Mouse (Mus musculus): Measurements from ENCODE around the gene Hdgfl3. TPM values are rescaled to one million over a fixed set of nuclear protein-coding genes. Genes with fewer than 3 reads are reported as not detected.

Gene Hdgfl3
- polyA plus RNA-seq, 1 experiment from 2014 or later = 14.4 TPM

DNA sequence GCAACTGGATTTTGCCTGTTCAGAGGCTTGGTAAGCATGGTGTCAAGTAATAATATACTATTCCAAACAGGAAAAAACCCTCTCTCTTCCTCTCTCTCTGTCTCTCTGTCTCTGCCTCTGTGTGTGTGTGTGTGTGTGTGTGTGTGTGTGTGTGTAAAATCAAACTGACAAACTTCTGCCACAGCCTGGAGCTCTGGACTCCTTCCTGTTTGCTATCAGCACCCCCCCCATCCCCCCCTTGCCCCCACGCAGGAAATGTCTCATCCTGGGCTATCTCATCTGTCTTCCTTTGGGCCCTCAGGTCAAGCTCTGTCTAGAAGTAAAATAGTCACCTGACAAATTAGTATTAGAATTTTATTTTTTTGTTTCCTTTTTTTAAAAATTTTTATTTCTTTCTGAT, 60.5 kb downstream of the Hdgfl3 start:
- Histone ChIP-seq H3K27me3 (ENCODE audit: insufficient read depth, low read length) (no peaks in the 10 kb centered on the region), H3K9ac (no peak overlapping the region), H3K4me1 (ENCODE audit: insufficient read depth) (0 out of 2 replicates have a peak, but pooled peaks cover 3% of the 10 kb centered on the region), H3K4me2 (no peak overlapping the region), H3K27ac (ENCODE audit: low read depth) (no peak overlapping the region), H3K9me3 (ENCODE audit: low read depth, low read length) (no peaks in the 10 kb centered on the region), H3K36me3 (ENCODE audit: insufficient read depth) (no peaks in the 10 kb centered on the region), H3K4me3 (ENCODE audit: low read depth, low read length) (no peak overlapping the region)
- WGBS = 15% methylated on average over 1 of the region's 1 CpGs
- TF ChIP-seq CTCF (IDR thresholded peaks at IDR 0.05; ENCODE audit: low read depth) = no peak
- DNase-seq (no peak), ATAC-seq (ENCODE audit: insufficient read depth) (no peak)

DNA sequence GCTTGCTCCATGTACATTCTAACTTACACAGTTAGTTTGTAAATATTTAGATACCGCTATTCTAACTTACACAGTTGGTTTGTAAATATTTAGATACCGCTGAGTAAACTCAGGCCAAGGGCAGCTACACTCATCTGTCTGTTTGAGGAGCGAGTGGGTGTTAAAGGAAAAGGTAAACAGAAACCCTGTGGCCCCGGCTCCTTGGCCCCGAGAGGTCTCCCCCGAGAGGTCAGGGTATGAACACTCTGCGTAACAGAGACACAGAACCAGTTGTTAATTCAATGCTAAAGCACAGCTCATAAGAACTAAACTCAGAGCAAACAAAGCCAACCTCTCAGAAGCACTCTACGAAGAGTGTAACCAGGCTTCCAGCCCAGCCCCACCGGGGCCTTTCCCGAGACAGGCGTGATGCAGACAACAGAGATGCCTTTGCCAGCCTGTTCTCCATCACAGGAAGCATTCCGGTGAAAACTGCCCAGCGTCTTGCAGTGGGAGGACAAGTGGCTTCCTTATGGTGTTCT, 61.7 kb downstream of the Hdgfl3 start:
- DNase-seq = peak; percentile 67
- Histone ChIP-seq H3K4me1 (ENCODE audit: insufficient read depth) (0 out of 2 replicates have a peak, but pooled peaks cover 3% of the 10 kb centered on the region), H3K27me3 (ENCODE audit: insufficient read depth, low read length) (no peaks in the 10 kb centered on the region), H3K9ac (no peak overlapping the region), H3K4me3 (ENCODE audit: low read depth, low read length) (no peak overlapping the region), H3K27ac (ENCODE audit: low read depth) (no peak overlapping the region), H3K9me3 (ENCODE audit: low read depth, low read length) (no peaks in the 10 kb centered on the region), H3K36me3 (ENCODE audit: insufficient read depth) (no peaks in the 10 kb centered on the region), H3K4me2 (no peak overlapping the region)
- peak; percentile 81 for ATAC-seq (ENCODE audit: insufficient read depth)
- TF ChIP-seq CTCF (IDR thresholded peaks at IDR 0.05; ENCODE audit: low read depth) = no peak
- WGBS = 25% methylated on average over 13 of the region's 13 CpGs

DNA sequence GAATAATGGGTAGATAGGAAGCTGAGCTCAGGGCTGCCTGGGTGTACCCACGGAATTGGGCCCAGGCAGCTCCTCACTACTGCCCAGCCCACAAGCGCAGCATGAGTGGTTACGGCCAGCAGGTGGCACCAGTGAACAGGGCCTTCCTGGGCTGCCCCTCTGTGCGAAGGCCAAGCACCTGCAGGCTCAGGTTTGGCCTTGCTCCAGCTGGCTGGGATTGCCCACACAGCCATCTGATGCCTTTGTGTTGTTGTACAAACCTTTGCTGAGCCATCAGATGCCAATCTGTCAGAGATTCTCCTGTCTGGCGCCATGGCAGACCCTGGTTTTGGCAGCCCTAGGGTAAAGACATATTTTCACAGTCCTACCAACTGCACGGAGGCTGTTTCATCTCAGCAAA, 66.1 kb downstream of the Hdgfl3 start:
- 28% methylated on average over 6 of the region's 6 CpGs for WGBS
- Histone ChIP-seq H3K4me1 (ENCODE audit: insufficient read depth) (no peaks in the 10 kb centered on the region), H3K4me2 (no peak overlapping the region), H3K9ac (no peak overlapping the region), H3K27ac (ENCODE audit: low read depth) (no peak overlapping the region), H3K9me3 (ENCODE audit: low read depth, low read length) (no peaks in the 10 kb centered on the region), H3K4me3 (ENCODE audit: low read depth, low read length) (no peak overlapping the region), H3K27me3 (ENCODE audit: insufficient read depth, low read length) (no peaks in the 10 kb centered on the region), H3K36me3 (ENCODE audit: insufficient read depth) (no peaks in the 10 kb centered on the region; the same call in 1 of the 2 replicates)
- TF ChIP-seq CTCF (IDR thresholded peaks at IDR 0.05; ENCODE audit: low read depth) = peak; percentile 94
- DNase-seq (peak; percentile 87), ATAC-seq (ENCODE audit: insufficient read depth) (peak; percentile 50; the same call in 1 of the 2 replicates)

DNA sequence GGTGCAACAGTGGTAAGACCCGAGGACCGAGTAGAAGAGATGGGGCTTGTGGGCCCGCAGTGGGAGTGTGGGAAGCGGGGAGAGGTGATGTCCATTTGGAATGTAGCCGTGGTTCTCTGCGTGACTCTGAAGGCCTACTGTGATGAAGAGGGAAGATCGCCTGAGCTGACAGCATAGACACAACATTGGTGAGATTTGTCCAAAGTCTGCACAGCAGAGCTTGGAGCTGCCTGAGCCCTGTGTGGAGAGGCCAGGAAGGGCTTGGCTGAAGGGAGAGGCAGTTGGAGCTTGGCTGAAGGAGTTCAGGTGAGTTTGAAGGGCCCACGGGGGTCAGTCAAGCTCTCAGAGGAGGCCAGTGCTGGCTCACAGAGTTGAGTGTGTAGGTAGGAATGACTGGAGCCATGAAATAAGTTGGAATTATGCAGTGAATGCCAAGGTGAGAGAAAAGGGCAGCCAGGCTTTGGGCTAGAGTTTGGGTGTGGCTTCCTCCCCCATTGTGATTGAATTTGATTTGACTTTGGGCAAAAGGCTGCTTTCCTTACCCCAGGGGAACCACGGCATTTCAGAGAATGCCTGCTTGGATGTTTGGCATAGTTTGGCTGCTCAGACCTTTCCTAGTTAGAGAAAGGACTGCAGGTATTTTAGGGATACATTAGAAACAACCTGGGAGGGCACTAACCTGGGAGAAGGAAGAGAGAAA, 66.9 kb downstream of the Hdgfl3 start:
- WGBS = 79% methylated on average over 9 of the region's 9 CpGs
- DNase-seq = no peak
- H3K4me3 ChIP-seq (ENCODE audit: low read depth, low read length) = no peak overlapping the region

DNA sequence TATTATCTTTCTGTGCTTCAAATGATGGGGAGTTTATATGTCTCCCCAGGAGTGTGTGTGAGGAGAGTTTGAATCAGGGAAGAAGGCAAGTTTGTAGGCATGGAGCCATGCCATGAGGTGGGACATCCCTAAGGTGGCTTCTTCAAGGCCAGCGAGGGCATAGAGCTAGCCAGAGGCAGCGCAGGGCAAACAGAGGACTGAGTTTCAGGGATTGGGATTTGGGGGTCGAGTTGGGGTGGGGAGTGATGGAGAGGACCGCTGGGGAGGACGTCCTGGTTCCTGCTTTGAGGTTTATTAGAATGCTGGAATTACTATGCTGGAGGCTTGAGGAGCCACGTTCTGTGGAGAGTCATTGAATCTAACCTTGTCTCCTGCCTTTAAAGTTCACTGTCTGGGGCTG, 68.3 kb downstream of the Hdgfl3 start:
- DNase-seq (no peak), ATAC-seq (ENCODE audit: insufficient read depth) (no peak)
- WGBS = 91% methylated on average over 6 of the region's 6 CpGs

More for the DNA sequence above, 66.9 kb downstream of the Hdgfl3 start:
- Histone ChIP-seq H3K4me2 (no peak overlapping the region), H3K27ac (ENCODE audit: low read depth) (no peak overlapping the region), H3K9ac (no peak overlapping the region), H3K27me3 (ENCODE audit: insufficient read depth, low read length) (no peaks in the 10 kb centered on the region), H3K9me3 (ENCODE audit: low read depth, low read length) (no peaks in the 10 kb centered on the region), H3K4me1 (ENCODE audit: insufficient read depth) (no peaks in the 10 kb centered on the region), H3K36me3 (ENCODE audit: insufficient read depth) (no peaks in the 10 kb centered on the region; the same call in 1 of the 2 replicates)
- no peak for TF ChIP-seq CTCF (IDR thresholded peaks at IDR 0.05; ENCODE audit: low read depth)
- ATAC-seq (ENCODE audit: insufficient read depth) = no peak

DNA sequence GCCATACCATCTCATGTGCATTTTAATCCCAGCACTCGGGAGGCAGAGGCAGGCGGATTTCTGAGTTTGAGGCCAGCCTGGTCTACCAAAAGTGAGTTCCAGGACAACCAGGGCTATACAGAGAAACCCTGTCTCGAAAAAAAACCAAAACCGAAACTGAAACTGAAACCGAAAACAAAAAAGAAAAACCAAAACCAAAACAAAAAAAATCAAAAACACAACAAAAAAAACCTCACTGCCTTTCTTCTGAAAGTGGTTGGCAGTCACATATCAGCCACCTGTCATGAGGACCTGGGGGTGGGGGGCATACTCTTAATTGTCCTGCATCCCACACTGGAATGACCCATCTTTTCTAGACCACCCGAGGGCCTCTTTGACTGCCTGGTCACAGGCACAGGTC, 69.7 kb downstream of the Hdgfl3 start:
- Histone ChIP-seq H3K27ac (ENCODE audit: low read depth) (no peak overlapping the region), H3K4me1 (ENCODE audit: insufficient read depth) (no peaks in the 10 kb centered on the region), H3K36me3 (ENCODE audit: insufficient read depth) (no peaks in the 10 kb centered on the region; the same call in 1 of the 2 replicates), H3K4me2 (no peak overlapping the region), H3K4me3 (ENCODE audit: low read depth, low read length) (no peak overlapping the region), H3K9ac (no peak overlapping the region), H3K9me3 (ENCODE audit: low read depth, low read length) (no peaks in the 10 kb centered on the region), H3K27me3 (ENCODE audit: insufficient read depth, low read length) (peaks cover 12% of the 10 kb centered on the region)
- WGBS = 88% methylated on average over 6 of the region's 6 CpGs
- DNase-seq (no peak), ATAC-seq (ENCODE audit: insufficient read depth) (no peak)
- TF ChIP-seq CTCF (IDR thresholded peaks at IDR 0.05; ENCODE audit: low read depth) = no peak

More for the DNA sequence above, 68.3 kb downstream of the Hdgfl3 start:
- no peak for TF ChIP-seq CTCF (IDR thresholded peaks at IDR 0.05; ENCODE audit: low read depth)
- H3K4me1 ChIP-seq (ENCODE audit: insufficient read depth) = no peaks in the 10 kb centered on the region
- no peak overlapping the region for H3K27ac ChIP-seq (ENCODE audit: low read depth)
- no peaks in the 10 kb centered on the region; the same call in 1 of the 2 replicates for H3K36me3 ChIP-seq (ENCODE audit: insufficient read depth)
- no peaks in the 10 kb centered on the region for H3K9me3 ChIP-seq (ENCODE audit: low read depth, low read length)
- H3K9ac ChIP-seq = no peak overlapping the region
- no peak overlapping the region for H3K4me2 ChIP-seq
- H3K4me3 ChIP-seq (ENCODE audit: low read depth, low read length) = no peak overlapping the region
- no peaks in the 10 kb centered on the region for H3K27me3 ChIP-seq (ENCODE audit: insufficient read depth, low read length)
